Mouse (Mus musculus): ENCODE results near the gene Hrc.

- TF ChIP-seq CTCF (conservative IDR thresholded peaks at IDR 0.05; ENCODE audit: low read length) (peak; percentile 55), NANOG (IDR thresholded peaks at IDR 0.05; ENCODE audit: borderline replicate concordance, low read length) (no peak)
Observed at GRCm38 (mm10) chr7:45331502-45331901, 3.6 kb upstream of the Hrc start.

Measured in E14TG2a.4 (cell line).